25 mouse cellular contexts compared by ENCODE assay signal in the genomic region with DNA sequence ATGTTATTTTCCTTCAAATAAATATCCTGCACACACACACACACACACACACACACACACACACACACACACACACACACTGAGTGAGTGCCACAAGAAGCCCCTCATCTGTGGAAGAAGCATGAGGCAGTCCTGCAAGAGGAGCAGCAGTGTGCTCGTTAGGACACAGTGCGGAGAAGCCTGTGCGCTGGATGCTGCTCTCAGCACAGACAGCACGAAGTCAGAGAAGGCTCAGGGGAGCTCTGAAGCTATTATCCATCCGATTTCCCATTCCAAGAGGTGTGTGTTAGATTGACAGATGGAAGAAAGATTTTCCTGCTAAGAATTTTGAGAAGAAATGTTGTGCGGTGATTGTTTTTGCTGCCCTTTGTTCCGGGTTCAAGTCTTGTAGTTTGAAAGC. TPM values are rescaled to one million over a fixed set of nuclear protein-coding genes. Genes with fewer than 3 reads are reported as not detected.
"Had no signal": no experiment of that assay in that cellular context is flagged by ENCODE, and none has a peak within 500 bp of the region (broad histone marks: within the 10 kb centered on the region; RNA-seq: fewer than 3 reads in every experiment).

No protein-coding gene starts in this region.

- DNase-seq: liver, embryonic 13.5 days; liver, postnatal 0 days; lung, adult 2 months; lung, postnatal 14 days; lung, postnatal 36 days; right cerebral cortex, postnatal 14 days; thymus, adult 2 months; thymus, postnatal 25 days; thymus, postnatal 4 days had no signal

- H3K36me3 ChIP-seq: liver, embryonic 13.5 days; liver, embryonic 15.5 days; lung, embryonic 15.5 days; neural tube, embryonic 12.5 days; stomach, embryonic 15.5 days had no signal

- ATAC-seq: liver, postnatal 0 days; lung, postnatal 0 days; midbrain, embryonic 16.5 days had no signal

- H3K27ac ChIP-seq: liver, embryonic 13.5 days; liver, embryonic 15.5 days; lung, embryonic 15.5 days; macrophage; neural tube, embryonic 12.5 days; stomach, embryonic 15.5 days; stomach, postnatal 0 days had no signal

- H3K4me1 ChIP-seq: liver, embryonic 13.5 days; liver, embryonic 15.5 days; lung, embryonic 15.5 days; megakaryocyte, embryonic 14.5 days; neural tube, embryonic 12.5 days; stomach, embryonic 15.5 days had no signal

- H3K4me3 ChIP-seq: liver, embryonic 13.5 days; liver, embryonic 15.5 days; lung, embryonic 15.5 days; megakaryocyte, embryonic 14.5 days; neural tube, embryonic 12.5 days; stomach, embryonic 15.5 days had no signal

- H3K27me3 ChIP-seq: liver, embryonic 13.5 days; liver, embryonic 15.5 days; lung, embryonic 15.5 days; megakaryocyte, embryonic 14.5 days; neural tube, embryonic 12.5 days; stomach, embryonic 15.5 days had no signal

- H3K9ac ChIP-seq: liver, embryonic 13.5 days; liver, embryonic 15.5 days; liver, postnatal 0 days; lung, embryonic 15.5 days; neural tube, embryonic 12.5 days; stomach, embryonic 15.5 days had no signal

- H3K4me2 ChIP-seq: liver, embryonic 13.5 days; liver, embryonic 15.5 days; lung, embryonic 15.5 days; neural tube, embryonic 12.5 days; stomach, embryonic 15.5 days had no signal

- H3K9me3 ChIP-seq: liver, embryonic 13.5 days; liver, embryonic 15.5 days; lung, embryonic 15.5 days; neural tube, embryonic 12.5 days; stomach, embryonic 15.5 days had no signal

RNA-seq across cellular contexts. Expression of gene Lrrc30, which starts 13.5 kb away (rescaled TPM):
- total RNA-seq: megakaryocyte progenitor cell, adult 5-6 weeks; monocyte, adult 5-6 weeks; neutrophil, adult 5-6 weeks had no signal
- polyA plus RNA-seq: liver, embryonic 13.5 days; liver, embryonic 15.5 days; liver, postnatal 0 days; lung, adult 2 months; lung, embryonic 15.5 days; lung, postnatal 0 days; macrophage; midbrain, embryonic 16.5 days; neural tube, embryonic 12.5 days; neural tube, embryonic 14.5 days; spleen, adult 2 months; stomach, embryonic 15.5 days; stomach, postnatal 0 days; testis, adult 2 months; thymus, adult 2 months; urinary bladder, adult 2 months had no signal
